Mouse (Mus musculus): ENCODE measurements around the gene Son. TPM values are rescaled to one million over a fixed set of nuclear protein-coding genes. Genes with fewer than 3 reads are reported as not detected.
"Not testable (repeated sequence)": the region's sequence is repeated elsewhere in the genome, so short reads cannot be mapped to it uniquely, and the experiment has no call there.

Son gene
- polyA plus RNA-seq, 1 experiment from 2014 or later = 121 TPM

- no peak overlapping the region for H3K4me3 ChIP-seq
- no peak for ATAC-seq (ENCODE audit: insufficient number of reproducible peaks, low FRiP score, low TSS enrichment, low read depth)
- no peak overlapping the region for H3K9ac ChIP-seq
- H3K27ac ChIP-seq = no peak overlapping the region
- H3K9me3 ChIP-seq = no peaks in the 10 kb centered on the region
- H3K4me1 ChIP-seq = 0 out of 2 replicates have a peak, but pooled peaks cover under 1% of the 10 kb centered on the region
- H3K36me3 ChIP-seq = peaks cover 79% of the 10 kb centered on the region
- no peaks in the 10 kb centered on the region for H3K27me3 ChIP-seq
- WGBS = 96% methylated on average over 2 of the region's 2 CpGs
- no peak overlapping the region for H3K4me2 ChIP-seq
These were observed 7.7 kb upstream of the Son start for GRCm38 (mm10) chr16:91639636-91640035.

- WGBS = 97% methylated on average over 8 of the region's 8 CpGs
- Histone ChIP-seq H3K4me1 (peaks cover 5% of the 10 kb centered on the region; the same call in 1 of the 2 replicates), H3K4me3 (no peak overlapping the region), H3K4me2 (no peak overlapping the region), H3K9me3 (no peaks in the 10 kb centered on the region), H3K27me3 (no peaks in the 10 kb centered on the region), H3K9ac (no peak overlapping the region), H3K36me3 (peaks cover 75% of the 10 kb centered on the region), H3K27ac (no peak overlapping the region)
- no peak for ATAC-seq (ENCODE audit: insufficient number of reproducible peaks, low FRiP score, low TSS enrichment, low read depth)
These were observed 7.1 kb upstream of the Son start for GRCm38 (mm10) chr16:91640171-91640570.

GRCm38 (mm10) chr16:91644901-91645300 lies 2.4 kb upstream of the Son start:
- peaks cover 29% of the 10 kb centered on the region for H3K36me3 ChIP-seq
- H3K4me3 ChIP-seq = no peak overlapping the region
- no peak overlapping the region; the same call in 1 of the 2 replicates for H3K27ac ChIP-seq
- H3K9ac ChIP-seq = no peak overlapping the region
- no peaks in the 10 kb centered on the region for H3K27me3 ChIP-seq
- ATAC-seq (ENCODE audit: insufficient number of reproducible peaks, low FRiP score, low TSS enrichment, low read depth) = no peak
- WGBS = 79% methylated on average over 2 of the region's 2 CpGs
- peaks cover 10% of the 10 kb centered on the region for H3K4me1 ChIP-seq
- H3K9me3 ChIP-seq = no peaks in the 10 kb centered on the region
- H3K4me2 ChIP-seq = no peak overlapping the region

DNA sequence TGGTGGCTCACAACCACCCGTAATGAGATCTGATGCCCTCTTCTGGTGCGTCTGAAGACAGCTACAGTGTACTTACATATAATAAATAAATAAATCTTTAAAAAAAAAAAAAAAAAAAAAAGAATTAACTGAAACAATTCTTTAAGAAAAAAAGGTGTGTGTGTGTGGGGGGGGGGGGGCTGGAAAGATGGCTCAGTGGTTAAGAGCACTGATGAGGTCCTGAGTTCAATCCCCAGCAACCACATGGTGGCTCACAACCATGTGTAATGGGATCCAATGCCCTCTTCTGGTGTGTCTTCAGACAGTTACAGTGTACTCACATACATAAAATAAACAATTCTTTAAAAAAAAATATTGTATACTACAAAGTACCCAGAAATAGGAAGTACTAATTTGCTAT lies 1.9 kb upstream of the Son start:
- H3K4me3 ChIP-seq; H3K9ac ChIP-seq; H3K27me3 ChIP-seq; H3K4me2 ChIP-seq; H3K9me3 ChIP-seq; H3K27ac ChIP-seq; ATAC-seq (ENCODE audit: insufficient number of reproducible peaks, low FRiP score, low TSS enrichment, low read depth): not testable (repeated sequence)
- WGBS = 57% methylated on average over 1 of the region's 2 CpGs
- Histone ChIP-seq H3K4me1 (peaks cover 10% of the 10 kb centered on the region), H3K36me3 (peaks cover 24% of the 10 kb centered on the region)

- peaks cover 10% of the 10 kb centered on the region for H3K4me1 ChIP-seq
- WGBS = under 1% methylated on average over 11 of the region's 11 CpGs
- ATAC-seq (ENCODE audit: insufficient number of reproducible peaks, low FRiP score, low TSS enrichment, low read depth) = no peak
These were observed 1.2 kb upstream of the Son start for GRCm38 (mm10) chr16:91645995-91646602.

DNA sequence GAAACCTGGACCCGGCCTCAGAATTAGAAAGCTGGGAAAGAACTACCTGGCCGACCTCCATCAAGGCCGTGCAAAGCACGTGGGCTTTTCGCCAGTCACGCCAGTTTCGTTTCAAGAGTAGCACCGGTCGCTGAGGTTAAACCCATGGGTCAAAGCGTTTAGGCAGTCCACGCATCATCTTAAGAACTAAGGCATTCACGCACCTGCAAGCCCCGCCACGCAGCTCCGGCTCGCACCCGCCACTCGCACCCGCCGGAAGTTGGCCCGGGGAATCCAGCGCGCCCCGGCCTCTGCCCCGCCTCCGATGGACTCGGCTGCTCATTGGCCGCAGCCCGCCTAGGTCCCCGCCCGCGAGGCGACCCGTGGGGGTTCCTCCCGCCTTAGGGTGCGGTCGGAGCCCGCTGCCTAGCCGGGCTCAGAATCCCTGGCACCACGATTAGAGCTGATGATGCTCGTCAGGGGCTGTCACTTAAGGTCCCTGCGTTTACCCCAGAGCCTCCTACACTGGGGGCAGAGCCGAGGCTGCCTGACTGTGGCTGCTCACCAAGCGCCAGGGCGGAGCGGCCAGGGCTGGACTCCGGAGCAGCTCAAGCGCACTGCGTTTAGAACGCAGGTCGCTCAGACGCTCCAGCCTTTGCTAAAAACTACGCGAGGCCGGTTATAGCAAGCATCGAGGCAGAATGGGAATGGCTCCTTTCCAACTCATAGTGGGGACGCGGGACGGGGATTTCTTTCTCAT lies 456 bp upstream of the Son start, which contains the start of gene Gart:
Gart (minus strand) TSS at position 272 of the 739 bp plus-strand sequence.
- Histone ChIP-seq H3K4me1 (peaks cover 10% of the 10 kb centered on the region), H3K27me3 (no peaks in the 10 kb centered on the region), H3K9ac (peak within 1 kb of the TSS; percentile 76), H3K36me3 (peaks cover 14% of the 10 kb centered on the region), H3K27ac (peak within 1 kb of the TSS; percentile 99), H3K9me3 (no peaks in the 10 kb centered on the region), H3K4me2 (peak within 1 kb of the TSS; percentile 86), H3K4me3 (peak within 1 kb of the TSS; percentile 67)
- under 1% methylated on average over 59 of the region's 59 CpGs for WGBS
- peak; percentile 88 for ATAC-seq (ENCODE audit: insufficient number of reproducible peaks, low FRiP score, low TSS enrichment, low read depth)

More at GRCm38 (mm10) chr16:91645995-91646602, 1.2 kb upstream of the Son start:
- H3K4me3 ChIP-seq = peak overlapping the region; percentile 67
- no peaks in the 10 kb centered on the region for H3K9me3 ChIP-seq
- H3K4me2 ChIP-seq = peak overlapping the region; percentile 86
- no peaks in the 10 kb centered on the region for H3K27me3 ChIP-seq
- peak overlapping the region; percentile 68 for H3K9ac ChIP-seq
- H3K27ac ChIP-seq = peak overlapping the region; percentile 99
- peaks cover 18% of the 10 kb centered on the region for H3K36me3 ChIP-seq

DNA sequence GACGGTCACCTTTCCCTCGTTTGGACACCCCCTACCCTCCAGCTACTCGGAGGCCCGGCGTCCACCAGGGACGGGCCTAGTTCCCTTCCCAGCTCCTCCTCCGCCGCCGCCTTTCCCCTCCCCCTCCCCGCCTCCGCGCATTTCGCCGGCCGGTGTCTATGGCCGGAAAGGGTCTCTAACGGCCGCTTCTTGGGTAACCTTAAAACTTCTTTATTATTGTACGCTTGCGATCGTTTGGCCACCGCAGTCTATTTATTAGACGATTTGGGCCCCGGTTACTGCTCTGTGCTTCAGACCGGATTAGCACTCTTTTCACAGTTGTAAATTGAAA lies 879 bp downstream of the Son start:
- ATAC-seq (ENCODE audit: insufficient number of reproducible peaks, low FRiP score, low TSS enrichment, low read depth) = peak; percentile 53; the same call in 1 of the 2 replicates
- H3K27me3 ChIP-seq = no peaks in the 10 kb centered on the region
- H3K36me3 ChIP-seq = peaks cover 12% of the 10 kb centered on the region
- H3K9ac ChIP-seq = peak overlapping the region; percentile 76
- H3K4me1 ChIP-seq = peaks cover 17% of the 10 kb centered on the region
- H3K4me2 ChIP-seq = peak overlapping the region; percentile 47
- H3K4me3 ChIP-seq = peak overlapping the region; percentile 67
- under 1% methylated on average over 24 of the region's 25 CpGs for WGBS
- H3K27ac ChIP-seq = peak overlapping the region; percentile 99
- no peaks in the 10 kb centered on the region for H3K9me3 ChIP-seq

DNA sequence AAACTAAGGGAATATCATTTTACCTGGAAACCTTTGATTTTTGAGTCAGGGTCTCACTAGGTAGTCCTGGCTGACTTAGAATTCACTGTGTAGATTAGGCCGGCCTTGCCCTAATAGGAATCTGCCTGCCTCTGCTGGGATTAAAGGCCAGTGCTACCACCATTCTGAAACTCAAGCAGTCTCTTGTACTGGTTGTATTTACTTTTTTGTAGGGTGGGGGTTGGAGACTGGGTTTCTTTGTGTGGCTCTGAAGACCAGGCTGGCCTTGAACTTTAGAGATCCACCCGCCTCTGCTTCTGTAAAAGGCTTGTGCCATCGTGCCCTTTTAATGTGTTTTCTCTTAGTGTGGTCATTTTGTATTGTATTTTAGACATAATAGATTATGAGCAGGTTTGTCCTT lies 1.9 kb downstream of the Son start:
- H3K4me1 ChIP-seq = peaks cover 17% of the 10 kb centered on the region
- H3K27me3 ChIP-seq = no peaks in the 10 kb centered on the region
- 69% methylated on average over 3 of the region's 3 CpGs for WGBS
- peaks cover 17% of the 10 kb centered on the region for H3K36me3 ChIP-seq
- ATAC-seq (ENCODE audit: insufficient number of reproducible peaks, low FRiP score, low TSS enrichment, low read depth) = no peak
- peak overlapping the region; percentile 42 for H3K4me2 ChIP-seq
- no peak overlapping the region for H3K27ac ChIP-seq
- H3K9me3 ChIP-seq = no peaks in the 10 kb centered on the region
- H3K9ac ChIP-seq = 0 out of 2 replicates have a peak overlapping the region, but pooled peaks have one; percentile 14
- H3K4me3 ChIP-seq = peak overlapping the region; percentile 67

GRCm38 (mm10) chr16:91649781-91650180 lies 2.5 kb downstream of the Son start:
- H3K4me2 ChIP-seq = no peak overlapping the region

GRCm38 (mm10) chr16:91652191-91652590 lies 4.9 kb downstream of the Son start:
- no peak overlapping the region for H3K27ac ChIP-seq
- no peak overlapping the region for H3K4me3 ChIP-seq
- H3K9me3 ChIP-seq = no peaks in the 10 kb centered on the region
- H3K4me1 ChIP-seq = peaks cover 11% of the 10 kb centered on the region
- no peak overlapping the region for H3K4me2 ChIP-seq
- H3K36me3 ChIP-seq = peaks cover 45% of the 10 kb centered on the region
- H3K9ac ChIP-seq = no peak overlapping the region
- WGBS = 75% methylated on average over 3 of the region's 3 CpGs
- H3K27me3 ChIP-seq = no peaks in the 10 kb centered on the region
- ATAC-seq (ENCODE audit: insufficient number of reproducible peaks, low FRiP score, low TSS enrichment, low read depth) = no peak

More at GRCm38 (mm10) chr16:91649781-91650180, 2.5 kb downstream of the Son start:
- no peaks in the 10 kb centered on the region for H3K9me3 ChIP-seq
- H3K4me3 ChIP-seq = no peak overlapping the region
- peaks cover 21% of the 10 kb centered on the region for H3K36me3 ChIP-seq
- no peak for ATAC-seq (ENCODE audit: insufficient number of reproducible peaks, low FRiP score, low TSS enrichment, low read depth)
- peaks cover 15% of the 10 kb centered on the region for H3K4me1 ChIP-seq
- H3K27ac ChIP-seq = no peak overlapping the region
- H3K9ac ChIP-seq = no peak overlapping the region
- no peaks in the 10 kb centered on the region for H3K27me3 ChIP-seq

DNA sequence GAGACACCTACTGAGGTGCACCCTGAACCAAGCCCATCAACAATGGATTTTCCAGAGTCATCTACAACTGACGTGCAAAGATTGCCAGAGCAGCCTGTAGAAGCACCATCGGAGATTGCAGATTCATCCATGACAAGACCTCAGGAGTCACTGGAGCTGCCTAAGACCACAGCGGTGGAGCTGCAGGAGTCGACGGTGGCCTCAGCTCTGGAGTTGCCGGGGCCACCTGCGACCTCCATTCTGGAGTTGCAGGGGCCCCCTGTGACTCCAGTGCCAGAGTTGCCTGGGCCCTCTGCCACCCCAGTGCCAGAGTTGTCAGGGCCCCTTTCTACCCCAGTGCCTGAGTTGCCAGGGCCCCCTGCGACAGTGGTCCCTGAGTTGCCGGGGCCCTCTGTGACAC lies 8.0 kb downstream of the Son start:
- no peak overlapping the region for H3K4me3 ChIP-seq
- no peaks in the 10 kb centered on the region for H3K27me3 ChIP-seq
- peaks cover 76% of the 10 kb centered on the region for H3K36me3 ChIP-seq
- H3K27ac ChIP-seq = no peak overlapping the region
- no peak for ATAC-seq (ENCODE audit: insufficient number of reproducible peaks, low FRiP score, low TSS enrichment, low read depth)
- H3K9ac ChIP-seq = no peak overlapping the region
- 98% methylated on average over 9 of the region's 9 CpGs for WGBS
- no peak overlapping the region for H3K4me2 ChIP-seq
- peaks cover 7% of the 10 kb centered on the region for H3K4me1 ChIP-seq
- H3K9me3 ChIP-seq = no peaks in the 10 kb centered on the region

GRCm38 (mm10) chr16:91657285-91657684 lies 10.0 kb downstream of the Son start:
- Histone ChIP-seq H3K36me3 (peaks cover 84% of the 10 kb centered on the region), H3K4me1 (peaks cover 3% of the 10 kb centered on the region), H3K4me3 (no peak overlapping the region), H3K9me3 (no peaks in the 10 kb centered on the region), H3K9ac (no peak overlapping the region), H3K27me3 (no peaks in the 10 kb centered on the region), H3K4me2 (no peak overlapping the region), H3K27ac (no peak overlapping the region)
- ATAC-seq (ENCODE audit: insufficient number of reproducible peaks, low FRiP score, low TSS enrichment, low read depth) = peak; percentile 14; the same call in 1 of the 2 replicates
- 97% methylated on average over 17 of the region's 17 CpGs for WGBS
